Mouse (Mus musculus): ENCODE results near the gene Amn.

The Amn gene

DNA sequence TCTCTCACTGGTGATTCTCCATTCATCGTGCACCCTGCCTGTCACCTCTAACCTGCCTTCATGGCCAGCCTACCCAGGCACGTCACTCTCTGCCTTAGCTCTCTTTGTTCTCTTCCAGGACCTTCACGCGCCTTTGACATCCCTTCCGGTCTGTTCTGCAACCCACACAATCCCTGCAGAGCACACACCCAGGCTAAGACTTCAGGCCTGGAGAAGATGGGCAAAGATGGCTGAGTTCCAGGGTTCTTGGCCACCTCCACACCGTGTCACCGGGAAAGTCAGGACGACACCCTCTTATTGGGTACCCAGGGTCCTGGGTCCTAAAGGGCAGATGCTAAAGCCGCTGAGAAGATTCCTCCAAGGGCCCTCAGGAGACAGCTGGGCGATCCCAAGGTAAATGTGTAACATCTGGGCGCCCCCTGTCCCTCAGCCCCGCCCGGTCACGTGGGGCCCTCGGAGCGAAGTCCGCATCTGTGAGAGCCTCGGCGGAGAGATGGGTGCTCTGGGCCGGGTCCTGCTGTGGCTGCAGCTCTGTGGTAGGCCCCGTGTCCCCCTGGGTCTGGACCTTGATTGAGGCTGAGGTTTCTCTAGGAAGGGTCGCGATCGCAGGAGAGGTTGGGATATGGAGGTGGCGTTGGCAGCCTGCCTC is at the start of gene Amn:
Gene Amn (plus strand): TSS at position 467 of the 649 bp plus-strand sequence.
- peak; percentile 85 to 93 for DNase-seq

DNA sequence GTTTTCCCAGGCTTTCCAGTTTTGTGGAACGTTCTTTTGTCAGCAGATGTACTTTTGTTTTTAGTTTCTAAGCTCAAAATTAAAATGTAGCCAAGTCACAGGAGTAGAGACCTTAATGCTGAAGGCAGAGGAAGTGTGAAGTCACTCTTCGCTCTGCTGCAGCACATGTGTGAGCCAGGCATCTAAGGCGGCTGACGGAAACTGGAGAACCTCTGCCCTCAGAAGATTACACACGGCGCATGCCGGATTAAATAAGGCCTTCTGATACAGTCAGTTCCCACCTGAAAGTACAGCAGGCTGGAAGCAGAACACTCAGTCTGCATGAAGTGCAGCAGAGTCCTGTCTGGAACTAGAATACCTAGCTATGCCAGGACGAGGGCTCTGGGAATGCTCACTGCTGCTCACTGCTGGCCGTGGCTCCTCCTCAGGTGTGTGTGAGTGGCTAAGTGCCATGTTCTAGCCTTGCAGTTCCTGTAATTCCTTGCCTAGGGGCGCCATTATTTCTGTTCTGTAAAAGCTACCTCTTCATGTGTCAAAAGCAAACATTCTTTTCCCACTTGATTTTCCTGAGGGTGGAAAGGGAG is 45.6 kb upstream of the Amn start:
- DNase-seq: peak in 1 of 2 experiments; percentile 19

DNA sequence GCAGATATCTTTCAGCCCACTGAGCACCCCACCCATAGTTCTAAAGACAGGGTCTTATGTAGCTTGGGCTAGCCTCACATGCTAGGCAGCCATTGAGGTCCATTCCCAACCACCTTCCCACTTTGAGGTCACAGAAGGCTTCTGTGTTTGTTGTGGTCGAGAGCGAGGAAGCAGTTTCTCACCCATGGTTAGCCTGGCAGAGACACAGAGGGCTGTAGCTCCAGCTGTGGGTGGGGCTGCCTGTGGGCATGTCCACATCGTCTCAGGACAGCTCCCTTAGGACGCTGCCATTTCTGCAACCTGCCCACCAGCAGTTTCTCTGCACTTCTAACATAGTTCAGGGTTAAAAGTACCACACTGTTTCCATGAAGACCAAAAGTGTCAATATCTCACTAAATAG is 43.5 kb upstream of the Amn start:
- no peak for DNase-seq

DNA sequence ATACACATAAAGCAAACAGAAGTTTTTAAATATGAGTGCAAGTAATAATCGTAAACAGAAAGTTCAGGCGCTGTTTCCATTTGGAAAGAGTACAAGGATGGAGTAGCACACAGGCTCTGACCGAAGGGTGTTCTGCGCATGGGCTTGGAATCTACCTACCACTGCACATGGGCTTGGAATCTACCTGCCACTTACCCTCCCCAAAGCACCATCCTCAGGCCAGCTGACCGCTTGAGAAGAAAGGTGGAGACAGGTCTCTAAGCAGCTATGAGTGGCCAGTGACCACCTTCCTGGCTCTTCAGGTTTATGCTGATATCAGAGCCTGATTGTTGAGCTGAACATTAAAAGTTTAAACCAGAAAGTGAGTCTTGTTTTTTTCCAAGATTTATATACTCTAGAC is 42.4 kb upstream of the Amn start:
- DNase-seq: no peak

DNA sequence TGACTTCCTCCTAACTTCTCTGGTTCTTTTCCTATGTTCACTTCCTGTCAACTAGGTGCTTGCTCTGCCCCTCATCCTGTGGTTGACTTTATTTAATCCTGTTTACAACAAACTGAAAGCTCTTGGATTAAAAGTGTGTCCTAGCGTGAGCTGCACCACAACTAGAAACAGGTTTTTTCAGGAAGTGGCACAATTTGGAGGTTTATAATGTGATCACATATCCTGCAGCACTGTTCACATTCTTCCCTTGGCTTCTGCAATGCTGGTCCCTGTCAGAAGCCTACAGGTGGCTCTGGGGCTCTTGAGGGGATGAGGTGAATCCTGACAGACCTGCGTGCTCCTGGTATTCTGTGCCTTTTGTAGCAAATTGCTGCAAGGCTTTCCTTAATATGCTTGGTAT is 40.1 kb upstream of the Amn start:
- DNase-seq: no peak

DNA sequence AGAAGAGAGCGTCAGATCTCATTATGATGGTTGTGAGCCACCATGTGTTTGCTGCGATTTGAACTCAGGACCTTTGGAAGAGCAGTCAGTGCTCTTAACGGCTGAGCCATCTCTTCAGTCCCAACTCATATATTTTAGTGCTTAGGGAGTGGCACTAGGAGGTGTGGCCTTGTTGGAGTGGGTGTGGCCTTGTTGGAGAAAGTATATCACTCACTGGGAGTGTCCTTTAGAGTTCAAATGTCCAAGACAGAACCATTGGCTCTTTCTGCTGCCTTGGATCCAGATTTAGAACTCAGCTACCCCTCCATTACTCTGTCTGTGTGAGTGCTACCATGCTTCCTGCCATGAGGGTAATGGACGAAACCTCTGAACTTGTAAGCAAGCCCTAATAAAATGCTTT is 37.1 kb upstream of the Amn start:
- no peak for DNase-seq

DNA sequence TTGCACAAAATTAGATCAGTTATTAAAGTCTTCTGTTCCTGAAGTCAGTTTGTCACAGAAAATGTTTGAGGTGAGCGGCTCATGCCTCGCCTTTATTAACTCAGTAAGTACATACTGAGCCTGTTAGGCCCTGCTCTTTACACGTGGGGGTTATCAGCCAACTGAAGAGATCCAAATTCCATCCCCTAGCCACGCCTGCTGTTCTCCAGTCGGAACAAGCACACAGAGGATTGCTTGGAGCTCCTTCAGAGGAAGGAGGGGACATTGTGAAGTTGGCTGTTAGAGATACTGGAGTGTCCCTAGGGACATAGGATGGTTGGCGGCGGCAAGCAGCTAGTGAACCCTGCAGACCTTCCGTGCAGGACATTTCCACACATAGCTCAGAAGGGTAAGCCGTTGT is 36.5 kb upstream of the Amn start:
- DNase-seq: no peak

DNA sequence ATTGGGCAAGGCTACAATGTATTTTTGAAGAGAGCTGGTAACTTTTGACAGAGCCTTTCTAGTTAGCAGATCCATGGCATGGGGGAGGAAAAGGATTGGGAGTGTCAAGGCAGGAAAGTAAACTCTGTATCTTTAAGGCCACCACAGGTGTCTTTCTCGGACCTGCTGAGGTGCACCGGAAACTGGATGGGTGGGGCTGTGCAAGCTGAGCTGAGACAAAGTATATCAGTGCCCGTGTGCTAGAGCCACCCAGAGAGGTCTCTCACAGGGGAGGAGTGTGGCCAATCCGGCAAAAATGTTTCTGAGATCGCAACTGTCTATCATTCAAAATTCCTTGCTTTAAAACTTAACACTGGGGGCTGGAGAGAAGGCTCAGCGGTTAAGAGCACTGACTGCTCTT is 35.3 kb upstream of the Amn start:
- no peak for DNase-seq

DNA sequence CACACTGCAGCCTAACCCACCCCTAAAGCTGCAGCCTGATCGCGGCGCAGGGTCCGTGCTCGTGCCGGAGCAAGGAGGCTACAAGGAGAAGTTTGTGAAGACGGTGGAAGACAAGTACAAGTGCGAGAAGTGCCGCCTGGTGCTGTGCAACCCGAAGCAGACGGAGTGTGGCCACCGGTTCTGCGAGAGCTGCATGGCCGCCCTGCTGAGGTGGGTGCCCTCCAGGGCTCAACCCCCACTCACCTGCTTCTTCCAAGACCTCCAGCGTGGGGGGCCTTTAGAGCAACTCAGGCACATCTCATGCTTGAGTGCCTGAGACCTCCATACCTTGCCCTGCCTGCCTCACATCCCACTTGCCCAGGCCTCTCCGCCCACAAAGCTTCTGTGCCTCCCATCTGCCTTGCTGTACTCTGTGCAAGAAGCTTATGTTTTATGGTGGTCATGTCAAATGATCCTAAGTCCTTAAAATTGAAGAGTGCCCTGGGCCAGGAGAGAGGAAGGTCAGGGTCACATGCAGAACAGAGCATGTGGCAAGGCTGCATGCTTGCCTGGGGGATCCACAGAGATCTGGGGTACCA is 33.2 kb upstream of the Amn start:
- DNase-seq: no peak

DNA sequence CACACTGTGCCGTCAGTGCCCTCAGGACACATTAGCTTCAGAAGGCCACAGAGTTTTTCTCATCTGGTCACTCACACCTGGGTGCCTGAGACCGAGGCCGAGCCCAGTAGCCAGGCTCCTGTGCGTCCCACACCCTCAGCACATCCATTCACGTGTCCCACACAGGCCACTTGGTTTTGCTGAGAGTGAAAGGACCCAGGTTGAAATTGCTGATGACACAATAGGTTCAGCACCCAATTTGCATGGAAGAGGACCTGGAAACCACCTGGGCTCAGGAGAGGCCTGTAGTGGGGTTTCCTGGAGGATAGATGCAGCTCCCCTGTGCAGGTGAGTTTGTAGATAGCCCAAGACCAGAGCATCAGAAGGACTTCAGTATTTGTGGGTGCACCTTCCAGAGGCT is 32.5 kb upstream of the Amn start:
- no peak for DNase-seq

DNA sequence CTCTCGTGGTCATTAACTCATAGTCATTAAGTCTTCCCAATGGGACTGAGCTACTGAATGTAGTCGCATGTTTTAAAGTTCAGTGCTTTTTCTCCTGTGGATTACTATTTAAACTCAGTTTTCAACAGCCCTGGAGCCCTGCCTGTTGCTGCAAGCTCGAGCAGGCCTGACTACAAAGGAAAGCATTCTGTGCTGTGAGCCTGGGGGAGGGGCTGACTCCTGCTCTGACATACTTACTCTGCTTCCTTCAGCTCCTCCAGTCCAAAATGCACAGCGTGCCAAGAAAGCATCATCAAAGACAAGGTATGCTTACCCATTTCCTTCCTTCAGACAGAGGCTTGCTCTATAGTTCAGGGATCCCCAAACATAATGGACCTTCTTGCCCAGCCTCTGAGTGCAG is 32.1 kb upstream of the Amn start:
- peak; percentile 51 to 66 for DNase-seq

DNA sequence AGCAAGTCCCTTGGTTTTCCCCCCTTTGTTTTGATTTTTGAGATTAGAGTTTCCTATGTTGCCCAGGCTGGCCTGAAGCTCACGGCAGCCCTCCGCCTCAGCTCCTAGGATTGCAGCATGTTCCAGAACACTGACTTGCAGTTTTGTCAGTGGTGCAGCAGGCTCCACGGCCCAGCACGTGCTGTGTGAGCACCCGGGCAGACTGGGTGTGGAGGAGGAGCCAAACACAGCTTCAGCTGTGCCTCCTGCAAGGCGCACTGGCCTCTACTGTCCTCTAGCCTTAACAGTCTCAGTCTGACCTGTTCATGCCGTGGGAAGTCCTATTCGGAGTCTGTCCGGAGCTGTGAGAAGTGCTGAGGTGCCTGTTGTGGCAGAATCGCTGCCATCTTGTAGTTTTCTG is 31.0 kb upstream of the Amn start:
- DNase-seq: peak; percentile 12 to 62

DNA sequence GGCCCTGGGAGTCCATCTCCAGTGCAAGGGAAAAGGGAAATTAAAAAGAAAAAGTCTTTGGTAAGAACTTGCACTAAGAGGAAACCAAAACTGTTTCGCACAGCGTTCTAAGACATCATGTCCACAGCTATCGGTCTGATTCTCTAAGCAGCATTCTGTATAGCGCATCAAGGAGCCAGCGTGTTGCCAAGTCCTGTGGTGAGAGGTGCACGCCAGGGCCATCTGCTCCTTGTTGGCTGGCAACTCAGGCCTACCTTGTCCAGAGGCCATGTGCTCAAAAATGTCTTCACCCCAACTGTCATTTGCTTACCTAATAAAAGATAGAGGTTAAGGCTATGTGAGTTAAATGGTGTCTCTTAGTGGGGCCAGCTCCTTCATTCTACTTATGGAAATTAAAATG is 29.0 kb upstream of the Amn start:
- DNase-seq: no peak

DNA sequence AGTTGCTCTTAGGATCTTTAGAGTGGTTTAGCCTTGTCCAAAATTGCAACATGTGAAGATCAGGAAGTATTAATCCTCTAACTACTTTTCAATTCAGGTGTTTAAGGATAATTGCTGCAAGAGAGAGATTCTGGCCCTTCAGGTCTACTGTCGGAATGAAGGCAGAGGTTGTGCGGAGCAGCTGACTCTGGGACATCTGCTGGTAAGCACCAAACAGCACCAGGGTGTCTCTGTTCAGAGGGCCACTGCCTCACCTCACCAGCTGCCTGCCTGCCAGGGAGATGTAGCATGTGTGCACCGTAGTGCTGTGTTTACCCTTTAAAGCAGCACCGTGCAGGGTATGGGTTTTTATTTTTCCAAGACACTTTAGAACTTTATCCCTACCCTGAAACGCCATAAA is 28.5 kb upstream of the Amn start:
- DNase-seq: no peak

DNA sequence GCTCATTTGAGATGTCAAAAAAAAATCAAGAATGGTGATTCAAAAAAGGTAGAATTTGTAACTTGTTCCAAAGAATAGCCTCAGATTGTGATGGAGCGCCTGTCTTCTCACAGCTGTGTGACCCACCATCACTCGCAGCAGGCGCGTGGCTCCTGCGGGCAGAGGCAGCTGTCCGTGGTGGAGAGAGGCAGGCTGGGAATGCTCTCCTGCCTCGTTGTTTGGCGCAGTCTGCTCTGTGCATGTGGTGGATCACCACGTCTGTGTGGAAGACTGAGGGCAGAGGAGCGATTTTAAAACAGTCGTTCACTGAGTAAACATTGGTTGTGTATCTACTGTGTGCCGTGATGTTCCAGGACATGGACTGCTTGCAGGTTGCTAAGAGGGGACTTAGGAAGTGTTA is 27.2 kb upstream of the Amn start:
- no peak for DNase-seq

DNA sequence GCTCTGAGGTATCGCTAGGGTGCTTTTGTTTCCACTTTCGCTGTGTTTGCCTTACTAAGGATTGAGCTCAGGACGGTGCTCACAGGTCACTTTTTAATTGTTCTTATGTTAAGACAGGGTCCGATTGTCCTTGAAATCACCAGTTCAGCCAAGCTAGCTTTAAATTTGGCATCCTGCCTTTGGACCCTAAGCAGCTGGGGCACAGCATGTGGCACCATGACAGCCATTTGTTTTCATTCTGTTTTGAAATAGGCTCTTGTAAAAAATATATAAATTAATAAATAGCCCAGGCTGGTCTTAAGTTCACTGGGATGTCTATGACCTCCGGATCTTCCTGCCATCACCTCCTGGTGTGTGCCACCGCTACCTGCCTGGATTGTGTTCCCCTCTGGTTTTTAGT is 25.8 kb upstream of the Amn start:
- no peak for DNase-seq

DNA sequence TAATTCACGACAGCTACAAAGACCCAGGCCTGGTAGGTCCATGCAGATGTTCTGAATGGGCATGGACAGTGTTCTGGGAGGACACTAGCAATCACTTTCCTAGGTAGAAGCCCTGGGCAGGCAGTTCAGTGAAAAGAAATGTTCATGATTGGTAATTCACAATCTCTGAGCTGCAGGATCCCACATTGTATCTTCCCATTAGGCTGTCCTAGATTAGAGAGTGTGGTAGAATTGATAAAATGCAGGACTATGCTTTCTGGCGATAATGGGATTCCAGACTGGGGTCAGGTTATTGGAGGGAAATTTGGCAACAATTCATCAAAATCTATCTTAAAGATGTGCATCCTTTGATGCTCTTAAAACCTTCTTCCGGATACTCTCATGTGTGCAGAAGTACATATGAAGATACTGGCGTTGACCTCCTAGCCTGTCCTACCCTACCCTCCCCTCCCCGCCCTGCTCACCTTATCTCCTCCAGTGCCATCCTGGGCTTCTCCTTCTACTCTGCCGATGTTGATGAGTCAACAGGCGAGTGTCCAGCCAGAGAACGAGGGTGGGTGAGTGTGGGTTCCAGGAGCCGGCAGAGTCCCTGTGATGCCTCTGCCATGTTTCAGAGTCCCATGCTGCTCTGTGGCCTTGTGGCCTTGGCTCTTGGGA is 24.0 kb upstream of the Amn start:
- no peak for DNase-seq

DNA sequence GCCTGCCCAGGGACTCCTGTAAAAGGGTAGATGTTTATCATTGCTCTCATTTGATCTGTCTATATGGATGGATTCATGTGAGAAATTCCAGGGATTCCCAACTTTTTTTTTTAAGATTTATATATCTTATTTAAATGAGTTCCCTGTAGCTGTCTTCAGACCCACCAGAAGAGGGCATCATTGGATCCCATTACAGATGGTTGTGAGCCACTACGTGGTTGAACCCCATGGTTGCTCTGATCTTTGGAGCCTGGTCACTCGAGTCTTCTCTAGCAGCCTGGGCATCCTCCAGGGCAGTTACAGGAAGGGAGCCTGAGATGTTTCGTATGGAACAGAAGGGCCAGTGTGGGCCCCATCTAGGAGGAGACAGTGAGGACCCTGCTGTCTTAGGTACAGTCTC is 21.8 kb upstream of the Amn start:
- DNase-seq: peak; percentile 47 to 62

DNA sequence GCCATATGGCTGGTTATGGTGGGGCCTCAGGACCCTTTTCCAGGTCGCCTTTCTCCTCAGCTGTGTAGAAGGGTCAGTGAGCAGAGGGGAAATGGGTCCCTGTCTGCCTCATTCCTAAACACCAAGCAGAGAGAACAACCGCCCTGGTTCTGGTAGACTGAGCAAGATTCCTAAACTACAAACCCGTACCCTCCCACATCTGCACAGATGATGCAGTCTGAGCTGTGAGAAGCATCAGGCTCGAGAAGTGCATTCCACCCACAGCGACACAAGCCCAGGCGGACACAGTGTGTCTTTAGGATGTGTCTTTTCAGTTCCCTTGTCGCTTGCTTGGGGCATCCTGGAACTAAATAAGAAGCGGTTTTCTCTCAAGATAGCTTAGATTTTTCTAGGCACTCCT is 20.8 kb upstream of the Amn start:
- DNase-seq: no peak

DNA sequence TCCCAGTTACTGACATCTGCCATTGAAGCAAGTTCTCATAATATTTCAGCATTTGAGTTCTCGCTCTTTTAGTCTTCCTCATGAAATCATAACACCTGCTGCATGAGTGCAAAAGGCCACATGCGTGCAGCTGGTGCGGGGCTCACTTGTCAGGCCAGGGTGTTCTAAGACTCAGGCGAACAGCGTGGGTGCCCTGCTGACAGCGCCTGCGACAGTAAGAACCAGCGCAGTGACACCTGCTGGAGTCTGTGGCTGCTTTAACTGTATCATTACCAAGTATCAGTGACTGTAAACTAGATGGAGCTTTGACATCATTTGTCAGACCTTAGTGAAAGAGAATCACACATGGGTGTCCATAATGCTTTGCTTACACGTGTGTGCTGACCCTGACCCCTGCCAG is 19.7 kb upstream of the Amn start:
- DNase-seq: no peak

DNA sequence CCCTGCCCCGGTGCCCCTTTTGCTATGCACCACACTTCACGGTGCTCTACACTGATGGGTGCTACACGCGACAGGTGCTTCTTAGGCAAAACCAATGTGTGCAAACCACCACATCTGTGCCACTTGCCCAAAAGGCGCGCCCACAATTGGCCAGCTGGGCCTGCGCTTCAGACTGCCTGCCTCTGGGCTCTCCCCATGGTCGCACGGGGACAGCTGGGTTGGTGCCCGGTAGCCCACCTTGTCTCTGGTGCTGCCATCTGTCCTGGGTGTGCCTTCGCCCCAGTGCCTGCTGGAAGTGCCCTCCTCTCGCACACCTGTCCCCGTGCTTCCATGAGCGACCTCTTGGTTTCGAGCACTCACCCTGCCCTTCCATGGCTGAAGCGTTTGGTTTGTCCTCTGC is 7.2 kb upstream of the Amn start:
- no peak for DNase-seq

DNA sequence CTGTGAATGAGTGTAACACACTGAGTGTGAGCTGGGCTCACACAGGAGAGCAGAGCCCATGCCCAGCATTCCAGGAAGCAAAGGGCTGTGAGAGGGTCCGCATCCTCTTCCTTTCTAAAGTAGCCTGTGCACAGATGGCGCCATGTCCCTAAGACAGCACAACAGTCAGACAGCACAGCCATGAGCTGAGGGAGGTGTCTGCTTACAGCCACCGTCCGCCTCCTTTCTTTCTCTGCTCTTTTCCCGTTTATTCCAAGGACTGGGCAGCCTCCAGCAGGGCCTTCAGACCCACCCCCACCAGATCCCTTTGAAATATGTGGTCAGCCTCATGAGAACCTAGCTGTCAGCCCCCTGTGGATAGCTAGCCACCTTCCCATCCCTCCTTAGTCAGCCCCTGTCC is 5.7 kb upstream of the Amn start:
- DNase-seq: no peak

DNA sequence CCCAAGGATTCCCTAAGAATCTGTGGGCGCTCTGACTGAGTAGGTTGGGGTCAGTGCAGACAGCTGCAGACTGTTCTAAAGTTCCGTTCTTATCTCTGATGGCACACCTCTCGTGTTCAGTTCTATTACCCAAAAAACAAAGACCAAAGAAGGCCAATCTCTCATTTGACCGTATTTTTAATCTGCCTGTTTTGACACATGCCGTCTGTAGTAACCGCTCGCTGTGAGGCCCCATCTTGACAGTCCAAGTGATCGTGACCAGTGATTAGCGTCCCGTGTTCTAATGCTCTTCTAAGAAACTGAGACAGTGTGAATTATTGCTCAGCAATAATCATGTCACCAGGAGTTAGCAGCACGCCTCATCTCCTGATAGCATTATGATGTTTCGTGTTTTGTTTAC is 4.3 kb upstream of the Amn start:
- no peak for DNase-seq

DNA sequence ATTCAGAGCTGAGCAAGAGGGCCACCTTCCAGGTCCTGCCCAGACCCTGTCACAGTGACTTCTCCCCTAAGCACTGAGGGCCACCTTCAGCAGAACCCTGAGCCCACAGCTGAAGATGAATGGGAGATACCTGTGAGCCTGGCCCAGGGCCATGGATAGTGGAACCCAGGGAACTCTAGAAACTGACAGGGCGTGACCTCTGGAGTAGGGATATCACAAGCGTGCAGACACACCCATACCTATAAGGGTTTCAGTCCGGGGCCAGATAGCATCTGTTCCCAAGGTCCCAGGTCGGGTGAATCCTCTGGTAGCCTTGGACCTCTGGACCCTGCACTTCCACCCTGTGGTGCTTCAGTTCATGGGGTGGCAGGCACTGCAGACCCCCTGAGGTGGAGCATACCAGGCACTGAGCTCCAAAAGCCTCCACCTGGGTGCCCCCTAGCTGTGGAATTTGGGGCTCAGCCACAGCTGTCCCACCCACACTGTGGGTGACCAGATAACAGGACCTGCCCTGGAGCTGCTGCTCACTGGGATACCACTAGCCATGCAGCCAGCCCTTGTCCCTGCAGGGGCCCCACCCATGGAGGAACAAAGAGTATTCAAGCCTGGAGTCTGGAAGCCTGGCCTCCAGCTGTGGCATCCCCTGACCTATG is 3.1 kb upstream of the Amn start:
- DNase-seq: no peak

All from kidney, postnatal 25 days (tissue).